Mouse (Mus musculus) liver, adult 2 months (tissue): Measurements from ENCODE around the gene Chl1. TPM values are rescaled to one million over a fixed set of nuclear protein-coding genes. Genes with fewer than 3 reads are reported as not detected.

ENCODE experiments used
- DNase-seq: peaks from one replicate; pipeline ENCODE4 v3.0.0-alpha.2; 2011; ENCODE audit warnings: low read depth, low spot score; ENCODE audit errors: extremely low read depth
- H3K27ac ChIP-seq: fragments of 200-500 bp; replicated peaks from 2 replicates; pipeline ENCODE4 v1.5.1; 2012; ENCODE audit warnings: low read depth, mild to moderate bottlenecking, control low read depth, inconsistent platforms, low read length; ENCODE audit not compliant: insufficient read depth
- H3K27me3 ChIP-seq: fragments of 200-500 bp; 2 replicates; pipeline ENCODE4 v1.6.1; 2012; ENCODE audit warnings: mild to moderate bottlenecking, moderate library complexity, low read length, inconsistent platforms; ENCODE audit not compliant: control insufficient read depth, insufficient read depth
- H3K36me3 ChIP-seq: fragments of 200-500 bp; 2 replicates; pipeline ENCODE4 v1.6.1; 2012; ENCODE audit warnings: low read length, inconsistent platforms; ENCODE audit not compliant: control insufficient read depth, insufficient read depth
- H3K4me1 ChIP-seq: fragments of 200-500 bp; 2 replicates; pipeline ENCODE4 v1.6.1; 2011; ENCODE audit warnings: low read length; ENCODE audit not compliant: control insufficient read depth, insufficient read depth
- H3K4me3 ChIP-seq: fragments of 200-500 bp; 2 replicates; pipeline ENCODE4 v1.5.1; 2011; ENCODE audit warnings: low read depth, mild to moderate bottlenecking, control low read depth, low read length, moderate library complexity; ENCODE audit not compliant: insufficient read depth
- H3K79me2 ChIP-seq: fragments of 200-500 bp; 2 replicates; pipeline ENCODE4 v1.6.1; 2012; ENCODE audit warnings: inconsistent platforms, mild to moderate bottlenecking, low read length, moderate library complexity; ENCODE audit not compliant: control insufficient read depth, insufficient read depth
- H3K9ac ChIP-seq: fragments of 200-500 bp; 2 replicates; pipeline ENCODE4 v1.6.1; 2012; ENCODE audit warnings: low read depth, mild to moderate bottlenecking, control low read depth, inconsistent platforms, low read length
- CTCF ChIP-seq: fragments of 200-500 bp; IDR thresholded peaks from 2 replicates; pipeline ENCODE4 v1.5.1; 2011; ENCODE audit warnings: low read depth, low read length, control low read depth
- POLR2A ChIP-seq: fragments of 200-500 bp; IDR thresholded peaks from 2 replicates; pipeline ENCODE4 v1.6.1; 2011; ENCODE audit warnings: low read length, control low read depth; ENCODE audit not compliant: insufficient read depth; ENCODE audit errors: extremely low read depth
- WGBS: fragments of 180-500 bp; shearing (Covaris S2); methylation state at CpG from one replicate; pipeline ENCODE4 v1.1.7; 2018; 5-methylcytosine and 5-hydroxymethylcytosine counted together
- polyA plus RNA-seq: library from polyadenylated mRNA; depleted of rRNA; stranded (reverse); fragments of >200 nt; gene quantifications from 2 replicates; pipeline ENCODE4 v1.2.3, GENCODE M21; 2012
- total RNA-seq: library from RNA; depleted of rRNA; stranded (reverse); fragments of >200 nt; gene quantifications from 2 replicates; pipeline ENCODE4 v1.2.3, GENCODE M21; 2014

Chl1 gene
- total and polyA plus RNA-seq, 2 experiments: under 0.01 TPM; not detected in 1

DNA sequence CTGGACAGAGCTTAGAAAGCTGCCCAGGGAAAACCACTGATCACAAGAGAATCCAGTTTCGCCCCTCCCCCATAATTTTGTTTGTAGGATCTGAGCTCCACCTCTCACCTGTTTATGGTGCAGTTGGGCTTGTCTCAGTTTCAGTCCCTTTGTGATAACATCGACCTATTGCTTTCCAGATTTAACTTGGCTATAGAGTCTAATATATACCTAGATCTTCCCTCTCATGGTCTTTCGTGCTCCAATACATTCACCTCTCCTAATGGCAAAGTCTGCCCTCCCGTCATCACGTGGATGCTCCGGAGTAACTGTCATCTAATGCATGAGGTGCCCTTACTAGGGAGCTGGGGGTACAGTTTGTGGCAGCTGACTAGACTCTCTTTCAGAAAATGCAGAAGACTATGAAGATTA, 2.5 kb downstream of the Chl1 start:
- Histone ChIP-seq H3K9ac (no peak overlapping the region), H3K27ac (no peak overlapping the region), H3K4me1 (no peaks in the 10 kb centered on the region), H3K4me3 (no peak overlapping the region), H3K79me2 (no peaks in the 10 kb centered on the region), H3K27me3 (no peaks in the 10 kb centered on the region), H3K36me3 (no peaks in the 10 kb centered on the region)
- WGBS: 55% methylated on average over 6 of the region's 6 CpGs
- no peak for DNase-seq
- TF ChIP-seq CTCF: no peak
- no peak for TF ChIP-seq POLR2A

- no peaks in the 10 kb centered on the region for H3K36me3 ChIP-seq
- no peaks in the 10 kb centered on the region for H3K4me1 ChIP-seq
- H3K4me3 ChIP-seq: no peak overlapping the region
- no peak overlapping the region for H3K27ac ChIP-seq
- no peak overlapping the region for H3K9ac ChIP-seq
- DNase-seq: no peak
- 71% methylated on average over 8 of the region's 8 CpGs for WGBS
- no peaks in the 10 kb centered on the region for H3K27me3 ChIP-seq
- TF ChIP-seq POLR2A: no peak
- no peak for TF ChIP-seq CTCF
- H3K79me2 ChIP-seq: no peaks in the 10 kb centered on the region
Measured at GRCm38 (mm10) chr6:103513621-103514241, 3.3 kb downstream of the Chl1 start.

GRCm38 (mm10) chr6:103514346-103514745, 4.0 kb downstream of the Chl1 start:
- no peak for DNase-seq
- WGBS: 76% methylated on average over 1 of the region's 1 CpGs
- no peaks in the 10 kb centered on the region for H3K4me1 ChIP-seq
- no peak overlapping the region for H3K9ac ChIP-seq
- H3K4me3 ChIP-seq: no peak overlapping the region
- H3K79me2 ChIP-seq: no peaks in the 10 kb centered on the region
- H3K36me3 ChIP-seq: no peaks in the 10 kb centered on the region
- no peak overlapping the region for H3K27ac ChIP-seq
- no peaks in the 10 kb centered on the region for H3K27me3 ChIP-seq
- no peak for TF ChIP-seq POLR2A
- no peak for TF ChIP-seq CTCF

DNA sequence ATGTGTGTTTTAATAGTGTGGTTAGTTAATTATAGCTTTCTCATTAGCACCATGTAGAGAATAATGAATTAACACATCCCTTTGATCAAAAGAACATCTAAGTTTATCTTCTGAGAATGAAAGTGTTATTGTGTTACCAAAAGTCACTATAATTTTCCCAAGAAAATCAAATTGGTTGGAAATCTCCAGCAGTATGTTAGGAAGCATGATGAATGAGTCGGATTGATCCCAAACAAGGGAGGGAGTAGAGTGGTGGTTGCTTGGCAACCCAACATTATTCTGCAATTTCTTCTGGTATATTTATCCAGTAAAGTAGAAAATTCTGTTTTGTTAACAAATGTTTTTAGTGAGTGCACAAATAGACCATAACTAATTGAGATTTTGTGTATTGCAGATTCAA, 4.4 kb downstream of the Chl1 start:
- no peaks in the 10 kb centered on the region for H3K4me1 ChIP-seq
- no peak overlapping the region for H3K9ac ChIP-seq
- H3K4me3 ChIP-seq: no peak overlapping the region
- TF ChIP-seq POLR2A (no peak), CTCF (no peak)
- H3K27ac ChIP-seq: no peak overlapping the region
- no peaks in the 10 kb centered on the region for H3K36me3 ChIP-seq
- H3K27me3 ChIP-seq: no peaks in the 10 kb centered on the region
- WGBS: 86% methylated on average over 1 of the region's 1 CpGs
- DNase-seq: no peak
- no peaks in the 10 kb centered on the region for H3K79me2 ChIP-seq

GRCm38 (mm10) chr6:103519596-103519995, 9.2 kb downstream of the Chl1 start:
- DNase-seq: no peak
- H3K4me1 ChIP-seq: no peaks in the 10 kb centered on the region
- H3K27me3 ChIP-seq: no peaks in the 10 kb centered on the region
- no peaks in the 10 kb centered on the region for H3K36me3 ChIP-seq
- no peak overlapping the region for H3K27ac ChIP-seq
- H3K79me2 ChIP-seq: no peaks in the 10 kb centered on the region
- WGBS: 74% methylated on average over 2 of the region's 2 CpGs
- no peak overlapping the region for H3K4me3 ChIP-seq
- no peak for TF ChIP-seq POLR2A
- no peak overlapping the region for H3K9ac ChIP-seq

DNA sequence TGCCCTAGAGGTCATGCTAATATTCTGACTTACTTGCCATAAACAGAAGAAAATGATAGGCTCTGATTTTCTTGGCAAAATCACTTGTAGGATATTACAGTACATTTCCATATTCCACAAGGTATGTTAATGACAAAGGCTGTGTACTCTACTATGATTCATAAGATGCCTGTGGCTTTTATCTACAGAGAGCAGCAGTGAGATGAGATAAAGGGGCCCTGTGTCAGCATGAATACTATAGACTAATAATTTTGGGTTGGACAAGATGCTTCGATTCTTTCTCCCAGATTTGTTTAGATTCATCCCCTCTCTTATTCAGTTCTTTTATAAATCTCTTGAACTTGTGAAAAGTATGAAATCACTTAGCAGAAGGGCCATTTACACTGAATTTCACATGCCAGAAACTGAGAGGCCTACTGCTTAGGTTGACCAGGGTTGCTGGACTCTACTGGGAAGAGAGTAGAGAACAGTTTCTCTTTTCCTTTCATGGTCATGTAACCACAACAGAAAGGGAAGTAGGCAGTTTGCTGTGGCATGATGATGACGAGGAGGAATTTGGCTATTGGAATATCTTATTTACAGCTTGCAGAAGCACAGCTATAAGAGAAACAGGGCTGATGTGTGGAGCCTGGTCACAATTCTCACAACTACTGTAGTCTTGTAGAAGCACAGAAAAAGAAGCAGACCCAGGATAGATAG, 15.1 kb downstream of the Chl1 start:
- Histone ChIP-seq H3K27ac (no peak overlapping the region), H3K9ac (no peak overlapping the region), H3K4me3 (no peak overlapping the region), H3K36me3 (no peaks in the 10 kb centered on the region), H3K79me2 (no peaks in the 10 kb centered on the region), H3K27me3 (no peaks in the 10 kb centered on the region), H3K4me1 (no peaks in the 10 kb centered on the region)
- WGBS: 63% methylated on average over 2 of the region's 2 CpGs
- DNase-seq: no peak
- TF ChIP-seq POLR2A: no peak
- no peak for TF ChIP-seq CTCF
